Comparison of ENCODE assay signal across 8 mouse cellular contexts in the genomic region with DNA sequence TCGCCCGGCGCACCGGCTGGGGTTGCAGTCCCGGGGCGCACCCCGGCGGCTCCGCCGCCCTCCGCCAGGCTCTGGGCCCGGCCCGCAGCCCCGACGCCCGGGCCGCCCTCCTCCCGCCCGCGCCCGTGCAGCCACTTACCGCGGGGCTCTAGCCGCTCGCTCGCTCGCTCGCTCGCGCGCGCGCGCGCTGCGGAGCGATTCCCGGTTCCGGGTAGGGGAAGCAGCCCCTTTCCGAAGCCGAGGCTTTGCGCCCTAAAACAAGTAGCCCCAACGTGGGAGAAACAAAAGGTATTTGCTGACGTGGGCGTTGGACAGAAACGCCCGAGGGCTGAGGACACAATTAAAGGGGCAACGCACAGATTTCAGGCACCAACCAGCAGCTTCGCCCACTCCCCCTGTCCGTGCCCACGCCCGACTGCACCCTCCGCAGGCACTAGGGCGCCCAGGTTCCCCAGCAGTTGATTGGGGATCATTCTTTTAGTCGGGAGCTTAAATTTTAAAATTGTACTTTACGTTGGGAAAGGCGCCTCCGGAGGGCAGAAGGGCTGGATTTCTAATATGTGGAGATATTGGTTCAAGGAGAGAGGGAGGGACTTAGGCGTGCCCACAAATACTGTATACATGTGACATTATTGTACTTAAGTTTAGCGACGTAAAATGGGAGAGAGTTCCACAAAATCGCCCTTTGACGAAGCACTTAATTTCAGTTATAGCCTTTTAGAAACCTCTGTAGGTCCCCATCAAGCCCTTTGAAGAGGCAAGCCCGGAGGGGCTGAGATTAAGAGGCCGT. TPM values are rescaled to one million over a fixed set of nuclear protein-coding genes. Genes with fewer than 3 reads are reported as not detected.
DNase-seq lines count a peak whose midpoint lies in the region; ATAC-seq lines count a peak whose summit lies in the region.

Gene Zbtb8a, minus strand, starts transcription at position 516 of the 790 bp plus-strand sequence.

- no peaks in the 10 kb centered on the region for H3K9me3 ChIP-seq in intestine, embryonic 14.5 days (ENCODE audit: control insufficient read depth, low read length)

- H3K27ac ChIP-seq in intestine, embryonic 14.5 days (ENCODE audit: low read depth), result peak within 1 kb of the TSS; percentile 74

- WGBS in intestine, embryonic 14.5 days, result 2% methylated on average over 65 of the region's 65 CpGs

- H3K4me3 ChIP-seq in intestine, embryonic 14.5 days (ENCODE audit: low read depth, low read length), result peak within 1 kb of the TSS; percentile 57

- peak; percentile 23 for DNase-seq in right cerebral cortex, adult 18-20 months
- DNase-seq in right cerebral cortex, postnatal 36 days (ENCODE audit: low spot score in 2 of 2), result no peak
- peak; percentile 49 to 50 for DNase-seq in cerebellum, postnatal 36 days
- DNase-seq in gastrocnemius, postnatal 10 days, result peak; percentile 55
- DNase-seq in intestine, embryonic 14.5 days (ENCODE audit: low spot score), result peak; percentile 84
- DNase-seq in left cerebral cortex, postnatal 4 days, result peak; percentile 63
- DNase-seq in mesoderm, embryonic 11.5 days (ENCODE audit: low read depth, low spot score), result peak; percentile 72
- peak; percentile 54 to 58 for DNase-seq in spleen, postnatal 10 days (ENCODE audit: low spot score in 2 of 2)

- H3K9ac ChIP-seq in intestine, embryonic 14.5 days (ENCODE audit: low read length), result peak within 1 kb of the TSS; percentile 91

- intact Hi-C loops in left cerebral cortex, postnatal 4 days (cut with DNase I), result loop anchor here (10.0 kb wide), 1 partner anchor 77 kb away; no protein-coding TSS in a partner anchor

- peak within 1 kb of the TSS; percentile 85 for H3K4me2 ChIP-seq in intestine, embryonic 14.5 days (ENCODE audit: low read length)

- 0 out of 2 replicates have a peak, but pooled peaks cover 9% of the 10 kb centered on the region for H3K27me3 ChIP-seq in intestine, embryonic 14.5 days (replicated peaks; ENCODE audit: control insufficient read depth, insufficient read depth, low read length)

- peaks cover 9% of the 10 kb centered on the region for H3K4me1 ChIP-seq in intestine, embryonic 14.5 days (replicated peaks; ENCODE audit: control insufficient read depth, insufficient read depth, low read length)

- no peaks in the 10 kb centered on the region for H3K36me3 ChIP-seq in intestine, embryonic 14.5 days (ENCODE audit: control insufficient read depth, insufficient read depth, low read length)

- peak; percentile 56 for ATAC-seq in intestine, embryonic 14.5 days (replicated peaks; ENCODE audit: low FRiP score, low TSS enrichment, low read depth)

RNA-seq across cellular contexts. Expression of gene Zbtb8a, which starts in this region (rescaled TPM):
- total RNA-seq in gastrocnemius, postnatal 10 days (2021), result 1 to 10 TPM; 2.9 to 4.7 TPM
- 7.6 and 11.1 TPM in 2 replicates for polyA plus RNA-seq in intestine, embryonic 14.5 days (2014; fragmentation: Nextera tagmentation; extraction: Ambion mirVana)
- 10 to 100 TPM in 1 of 2 experiments, 1 to 10 TPM in 1; 9.8 to 11.3 TPM for total RNA-seq in left cerebral cortex, postnatal 4 days (2021)

Comparison
In these comparisons a context has a peak if more than half of its experiments do, and no peak if none do; other contexts are left out.
1. DNase-seq: peak in right cerebral cortex, adult 18-20 months (single experiment), cerebellum, postnatal 36 days (2 of 2), gastrocnemius, postnatal 10 days (single experiment), intestine, embryonic 14.5 days (single experiment), left cerebral cortex, postnatal 4 days (single experiment), mesoderm, embryonic 11.5 days (single experiment) and spleen, postnatal 10 days (2 of 2); none in right cerebral cortex, postnatal 36 days (0 of 2).